Mouse (Mus musculus): Measurements from ENCODE around the gene Adamts9. TPM values are rescaled to one million over a fixed set of nuclear protein-coding genes. Genes with fewer than 3 reads are reported as not detected.

Adamts9 gene
- polyA plus RNA-seq, 1 experiment from 2014 or later = 4.9 TPM

DNA sequence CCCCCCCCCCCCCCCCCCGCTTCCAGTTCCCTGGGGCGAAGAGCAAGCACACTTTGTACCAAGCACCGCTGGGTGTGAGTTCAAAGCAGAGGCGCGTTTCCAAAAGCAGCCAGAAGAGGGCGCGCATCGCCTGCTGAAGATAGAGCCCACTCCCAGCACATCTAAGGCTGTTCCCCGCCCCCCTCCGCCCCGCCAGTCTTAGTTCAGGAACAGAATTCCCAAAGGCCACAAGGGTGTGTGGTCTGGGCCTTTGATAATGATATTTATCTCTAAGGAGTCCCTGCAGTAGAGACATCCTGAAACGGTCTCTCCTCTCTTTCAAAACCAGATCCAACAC, 155.9 kb downstream of the Adamts9 start:
- 1% methylated on average over 11 of the region's 12 CpGs for WGBS
- Histone ChIP-seq H3K27me3 (ENCODE audit: control insufficient read depth, insufficient read depth, low read length) (no peaks in the 10 kb centered on the region), H3K4me2 (ENCODE audit: low read depth, low read length) (peak overlapping the region; percentile 53), H3K9ac (replicated peaks; ENCODE audit: low read length) (peak overlapping the region; percentile 32; the same call in 1 of the 2 replicates), H3K27ac (replicated peaks; ENCODE audit: low read depth, low read length) (no peak overlapping the region), H3K4me3 (ENCODE audit: low read depth, low read length) (peak overlapping the region; percentile 24), H3K36me3 (replicated peaks; ENCODE audit: control insufficient read depth, insufficient read depth, low read depth, low read length) (no peaks in the 10 kb centered on the region), H3K9me3 (replicated peaks; ENCODE audit: control insufficient read depth, low read length) (no peaks in the 10 kb centered on the region), H3K4me1 (ENCODE audit: control insufficient read depth, insufficient read depth, low read length) (no peaks in the 10 kb centered on the region)
- ATAC-seq (replicated peaks; ENCODE audit: insufficient number of reproducible peaks, low FRiP score, low TSS enrichment, low read depth) (peak; percentile 72), DNase-seq (ENCODE audit: low spot score) (peak; percentile 96)

DNA sequence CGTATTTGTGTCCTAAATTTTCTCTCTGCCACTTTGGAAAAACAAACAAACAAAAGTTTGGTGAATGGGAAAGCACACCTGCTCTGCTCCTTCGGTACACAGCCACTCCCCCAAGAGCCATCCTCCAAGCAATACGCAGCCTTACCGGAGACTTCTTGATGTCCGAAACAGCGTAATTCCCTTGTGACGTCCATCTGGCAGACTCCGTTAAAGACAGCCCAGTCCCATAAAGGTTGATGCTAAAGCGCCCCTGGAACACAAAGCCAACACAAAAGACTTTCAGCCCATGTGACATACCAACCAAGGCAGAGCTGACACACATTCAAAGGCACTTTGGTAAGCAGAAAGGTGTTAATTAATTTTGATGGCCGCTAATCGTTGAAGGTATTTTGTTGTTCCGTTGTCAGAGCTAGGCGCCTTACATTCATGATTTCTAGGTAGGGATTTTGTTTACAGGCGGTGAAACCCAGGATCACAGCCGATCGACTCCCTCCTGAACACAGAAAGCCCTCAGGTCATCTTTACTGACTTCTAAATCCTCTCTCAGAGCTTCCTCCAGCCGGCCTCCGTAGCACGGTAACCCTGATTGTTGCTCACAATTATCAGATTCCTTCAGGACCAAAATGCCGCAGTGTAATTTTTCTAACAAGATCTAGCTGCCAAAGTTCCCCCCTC, 156.5 kb downstream of the Adamts9 start:
- no peaks in the 10 kb centered on the region for H3K36me3 ChIP-seq (replicated peaks; ENCODE audit: control insufficient read depth, insufficient read depth, low read depth, low read length)
- H3K4me1 ChIP-seq (ENCODE audit: control insufficient read depth, insufficient read depth, low read length) = no peaks in the 10 kb centered on the region
- ATAC-seq (replicated peaks; ENCODE audit: insufficient number of reproducible peaks, low FRiP score, low TSS enrichment, low read depth) = 0 out of 2 replicates have a peak, but pooled peaks have one; percentile 47
- H3K9ac ChIP-seq (replicated peaks; ENCODE audit: low read length) = peak overlapping the region; percentile 32; the same call in 1 of the 2 replicates
- no peaks in the 10 kb centered on the region for H3K9me3 ChIP-seq (replicated peaks; ENCODE audit: control insufficient read depth, low read length)
- H3K27ac ChIP-seq (replicated peaks; ENCODE audit: low read depth, low read length) = no peak overlapping the region
- peak overlapping the region; percentile 53 for H3K4me2 ChIP-seq (ENCODE audit: low read depth, low read length)
- 4% methylated on average over 20 of the region's 20 CpGs for WGBS
- DNase-seq (ENCODE audit: low spot score) = peak; percentile 26
- peak overlapping the region; percentile 24 for H3K4me3 ChIP-seq (ENCODE audit: low read depth, low read length)
- H3K27me3 ChIP-seq (ENCODE audit: control insufficient read depth, insufficient read depth, low read length) = no peaks in the 10 kb centered on the region

DNA sequence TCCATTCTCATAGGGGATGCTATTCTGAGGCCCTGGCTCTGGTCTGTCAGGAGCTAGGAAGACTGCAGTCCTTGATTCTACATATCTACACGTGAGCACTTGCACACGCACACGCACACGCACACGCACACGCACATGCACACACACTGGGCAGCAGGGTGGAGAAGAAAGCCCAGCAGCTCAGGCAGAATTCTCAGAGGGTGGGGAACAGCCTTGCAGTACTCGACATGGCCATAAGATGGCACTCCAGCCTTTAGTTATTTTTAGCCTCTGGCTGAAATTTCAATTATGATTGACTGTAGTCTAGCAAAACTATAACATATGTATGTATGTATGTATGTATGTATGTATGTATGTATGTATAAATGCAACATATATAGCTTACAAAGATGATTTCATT, 158.5 kb downstream of the Adamts9 start:
- Histone ChIP-seq H3K4me2 (ENCODE audit: low read depth, low read length) (no peak overlapping the region), H3K9ac (replicated peaks; ENCODE audit: low read length) (no peak overlapping the region), H3K4me1 (ENCODE audit: control insufficient read depth, insufficient read depth, low read length) (no peaks in the 10 kb centered on the region), H3K9me3 (replicated peaks; ENCODE audit: control insufficient read depth, low read length) (no peaks in the 10 kb centered on the region), H3K27ac (replicated peaks; ENCODE audit: low read depth, low read length) (no peak overlapping the region), H3K36me3 (replicated peaks; ENCODE audit: control insufficient read depth, insufficient read depth, low read depth, low read length) (no peaks in the 10 kb centered on the region), H3K27me3 (ENCODE audit: control insufficient read depth, insufficient read depth, low read length) (no peaks in the 10 kb centered on the region), H3K4me3 (ENCODE audit: low read depth, low read length) (no peak overlapping the region)
- ATAC-seq (replicated peaks; ENCODE audit: insufficient number of reproducible peaks, low FRiP score, low TSS enrichment, low read depth) (no peak), DNase-seq (ENCODE audit: low spot score) (peak; percentile 87)
- WGBS = 9% methylated on average over 7 of the region's 7 CpGs

DNA sequence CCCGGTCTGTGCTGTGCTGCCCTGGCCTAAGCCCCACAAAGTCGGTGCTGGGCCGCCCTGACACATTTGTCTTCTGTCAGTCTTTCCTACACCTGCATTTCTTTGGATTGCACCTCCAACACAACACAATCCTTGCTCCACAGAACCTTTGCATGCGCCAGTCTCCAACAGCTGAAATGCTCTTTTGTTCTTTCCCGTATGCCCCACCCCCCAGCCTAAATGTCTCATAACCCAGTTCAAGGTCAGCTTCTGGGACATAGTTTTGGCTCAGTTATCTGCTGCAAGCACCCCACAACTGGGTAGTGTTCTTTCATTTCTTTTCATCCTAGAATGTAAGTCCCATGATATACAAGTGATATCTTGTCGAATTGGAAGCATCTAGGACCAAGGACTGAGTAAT, 161.8 kb downstream of the Adamts9 start:
- Histone ChIP-seq H3K36me3 (replicated peaks; ENCODE audit: control insufficient read depth, insufficient read depth, low read depth, low read length) (no peaks in the 10 kb centered on the region), H3K9me3 (replicated peaks; ENCODE audit: control insufficient read depth, low read length) (no peaks in the 10 kb centered on the region), H3K27ac (replicated peaks; ENCODE audit: low read depth, low read length) (no peak overlapping the region), H3K27me3 (ENCODE audit: control insufficient read depth, insufficient read depth, low read length) (no peaks in the 10 kb centered on the region), H3K4me1 (ENCODE audit: control insufficient read depth, insufficient read depth, low read length) (no peaks in the 10 kb centered on the region), H3K9ac (replicated peaks; ENCODE audit: low read length) (no peak overlapping the region), H3K4me3 (ENCODE audit: low read depth, low read length) (no peak overlapping the region), H3K4me2 (ENCODE audit: low read depth, low read length) (no peak overlapping the region)
- no peak for ATAC-seq (replicated peaks; ENCODE audit: insufficient number of reproducible peaks, low FRiP score, low TSS enrichment, low read depth)
- 83% methylated on average over 6 of the region's 6 CpGs for WGBS
- no peak for DNase-seq (ENCODE audit: low spot score)

DNA sequence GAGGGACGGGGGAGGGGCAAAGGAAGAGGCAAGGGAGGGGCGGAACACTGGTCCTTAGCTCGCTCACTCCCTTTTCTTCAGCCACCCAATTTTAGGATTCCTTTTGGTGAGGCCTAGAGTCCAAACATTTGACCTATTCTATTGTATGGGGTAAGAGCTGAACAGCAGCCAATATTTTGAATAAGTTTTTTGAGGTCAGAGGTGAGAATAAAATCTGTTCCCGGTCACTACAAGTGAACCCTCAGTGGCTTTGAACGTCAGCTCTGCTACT, 163.4 kb downstream of the Adamts9 start:
- no peak overlapping the region for H3K4me2 ChIP-seq (ENCODE audit: low read depth, low read length)
- no peak overlapping the region for H3K27ac ChIP-seq (replicated peaks; ENCODE audit: low read depth, low read length)
- no peak overlapping the region for H3K4me3 ChIP-seq (ENCODE audit: low read depth, low read length)
- H3K9me3 ChIP-seq (replicated peaks; ENCODE audit: control insufficient read depth, low read length) = no peaks in the 10 kb centered on the region
- DNase-seq (ENCODE audit: low spot score) = no peak
- WGBS = 37% methylated on average over 5 of the region's 5 CpGs
- no peaks in the 10 kb centered on the region for H3K27me3 ChIP-seq (ENCODE audit: control insufficient read depth, insufficient read depth, low read length)
- ATAC-seq (replicated peaks; ENCODE audit: insufficient number of reproducible peaks, low FRiP score, low TSS enrichment, low read depth) = no peak
- no peaks in the 10 kb centered on the region for H3K4me1 ChIP-seq (ENCODE audit: control insufficient read depth, insufficient read depth, low read length)
- no peaks in the 10 kb centered on the region for H3K36me3 ChIP-seq (replicated peaks; ENCODE audit: control insufficient read depth, insufficient read depth, low read depth, low read length)
- no peak overlapping the region for H3K9ac ChIP-seq (replicated peaks; ENCODE audit: low read length)

DNA sequence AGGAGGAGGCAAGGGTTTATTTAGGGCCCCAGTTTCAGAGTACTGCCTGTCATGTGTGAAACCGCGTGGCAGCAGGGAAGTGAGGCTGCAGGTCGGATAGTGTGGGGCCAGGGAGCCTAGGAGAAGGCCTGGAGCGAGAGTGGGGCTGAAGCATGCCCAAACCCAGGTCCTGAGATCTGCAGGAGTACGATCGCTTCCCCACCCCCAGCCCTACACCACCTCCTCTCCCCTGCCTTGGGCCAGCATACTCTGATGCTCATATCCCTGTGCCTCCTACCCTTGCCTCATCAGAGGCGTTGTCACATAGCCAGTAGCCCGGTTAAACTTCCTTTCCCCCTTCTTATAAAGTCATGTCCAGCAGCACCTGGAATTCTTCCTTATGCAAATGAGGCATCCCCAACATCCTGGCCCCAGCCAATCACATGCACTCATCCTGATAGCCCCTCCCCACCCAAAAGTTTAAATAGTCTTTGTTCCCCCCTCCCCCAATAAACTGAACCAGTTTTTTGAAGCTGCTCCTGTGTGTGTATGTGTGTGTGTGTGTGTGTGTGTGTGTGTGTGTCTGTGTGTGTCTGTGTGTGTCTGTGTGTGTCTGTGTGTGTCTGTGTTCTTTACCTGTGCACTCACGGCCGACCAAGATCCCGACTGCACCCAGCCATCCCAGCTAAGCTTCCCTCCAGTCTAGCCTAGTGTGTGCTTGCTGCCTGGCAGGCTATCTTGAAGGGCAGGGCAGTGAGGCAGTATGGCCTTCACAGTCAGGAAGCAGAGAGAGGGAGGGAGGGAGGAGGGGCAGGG, 164.0 kb downstream of the Adamts9 start:
- Histone ChIP-seq H3K27me3 (ENCODE audit: control insufficient read depth, insufficient read depth, low read length) (no peaks in the 10 kb centered on the region), H3K9ac (replicated peaks; ENCODE audit: low read length) (no peak overlapping the region), H3K36me3 (replicated peaks; ENCODE audit: control insufficient read depth, insufficient read depth, low read depth, low read length) (no peaks in the 10 kb centered on the region), H3K27ac (replicated peaks; ENCODE audit: low read depth, low read length) (no peak overlapping the region), H3K4me3 (ENCODE audit: low read depth, low read length) (no peak overlapping the region), H3K4me1 (ENCODE audit: control insufficient read depth, insufficient read depth, low read length) (no peaks in the 10 kb centered on the region), H3K9me3 (replicated peaks; ENCODE audit: control insufficient read depth, low read length) (no peaks in the 10 kb centered on the region), H3K4me2 (ENCODE audit: low read depth, low read length) (no peak overlapping the region)
- WGBS = 81% methylated on average over 11 of the region's 11 CpGs
- ATAC-seq (replicated peaks; ENCODE audit: insufficient number of reproducible peaks, low FRiP score, low TSS enrichment, low read depth) = peak; percentile 61; the same call in 1 of the 2 replicates
- DNase-seq (ENCODE audit: low spot score) = no peak

DNA sequence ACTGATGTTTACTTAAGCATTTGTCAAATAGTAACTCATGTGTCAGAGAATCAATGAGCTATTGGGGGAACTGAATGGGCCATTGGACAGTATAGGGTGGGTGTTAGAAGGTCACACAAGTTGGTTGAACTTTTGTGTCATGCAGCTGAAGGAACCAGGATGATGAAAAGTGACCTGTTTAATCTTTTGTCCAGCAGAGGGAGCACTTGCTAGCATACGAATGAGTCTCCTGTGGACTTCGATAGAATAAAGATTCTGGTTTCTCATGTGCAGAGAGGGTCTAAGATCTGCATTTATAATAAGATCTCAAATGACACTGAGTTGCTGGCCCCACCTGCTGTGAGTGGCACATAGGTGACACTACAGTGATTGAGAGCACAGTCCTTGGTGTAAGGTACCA, 166.9 kb downstream of the Adamts9 start:
- H3K27ac ChIP-seq (replicated peaks; ENCODE audit: low read depth, low read length) = no peak overlapping the region
- WGBS = 31% methylated on average over 2 of the region's 2 CpGs
- no peaks in the 10 kb centered on the region for H3K36me3 ChIP-seq (replicated peaks; ENCODE audit: control insufficient read depth, insufficient read depth, low read depth, low read length)
- H3K27me3 ChIP-seq (ENCODE audit: control insufficient read depth, insufficient read depth, low read length) = no peaks in the 10 kb centered on the region
- DNase-seq (ENCODE audit: low spot score) (peak; percentile 86), ATAC-seq (replicated peaks; ENCODE audit: insufficient number of reproducible peaks, low FRiP score, low TSS enrichment, low read depth) (no peak)
- no peak overlapping the region for H3K4me3 ChIP-seq (ENCODE audit: low read depth, low read length)
- H3K9ac ChIP-seq (replicated peaks; ENCODE audit: low read length) = no peak overlapping the region
- no peaks in the 10 kb centered on the region for H3K4me1 ChIP-seq (ENCODE audit: control insufficient read depth, insufficient read depth, low read length)
- H3K4me2 ChIP-seq (ENCODE audit: low read depth, low read length) = no peak overlapping the region
- no peaks in the 10 kb centered on the region for H3K9me3 ChIP-seq (replicated peaks; ENCODE audit: control insufficient read depth, low read length)

DNA sequence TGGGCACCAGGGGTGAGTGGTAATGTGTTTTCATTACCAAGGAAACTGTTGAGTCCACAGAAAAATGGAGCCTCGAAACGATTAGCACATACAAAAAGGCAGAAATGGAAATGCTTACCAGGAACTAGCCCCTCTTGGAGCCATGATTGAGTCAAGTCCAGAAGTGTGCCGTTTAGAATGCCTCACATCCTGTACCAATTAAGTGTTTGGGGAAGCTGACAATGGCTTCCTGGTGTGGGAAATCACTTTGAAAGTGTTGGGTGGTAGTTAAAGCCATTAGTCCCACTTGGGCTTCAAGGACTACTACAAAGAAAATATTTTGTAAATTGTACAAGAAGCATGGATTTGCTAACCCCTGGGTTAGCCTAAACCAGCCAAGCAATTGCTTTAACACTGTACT, 180.9 kb downstream of the Adamts9 start:
- Histone ChIP-seq H3K9ac (replicated peaks; ENCODE audit: low read length) (no peak overlapping the region), H3K4me2 (ENCODE audit: low read depth, low read length) (no peak overlapping the region), H3K4me3 (ENCODE audit: low read depth, low read length) (no peak overlapping the region), H3K4me1 (ENCODE audit: control insufficient read depth, insufficient read depth, low read length) (no peaks in the 10 kb centered on the region; the same call in 1 of the 2 replicates), H3K36me3 (replicated peaks; ENCODE audit: control insufficient read depth, insufficient read depth, low read depth, low read length) (no peaks in the 10 kb centered on the region), H3K27ac (replicated peaks; ENCODE audit: low read depth, low read length) (no peak overlapping the region), H3K27me3 (ENCODE audit: control insufficient read depth, insufficient read depth, low read length) (no peaks in the 10 kb centered on the region), H3K9me3 (replicated peaks; ENCODE audit: control insufficient read depth, low read length) (no peaks in the 10 kb centered on the region)
- WGBS = 45% methylated on average over 3 of the region's 3 CpGs
- DNase-seq (ENCODE audit: low spot score) (peak; percentile 11), ATAC-seq (replicated peaks; ENCODE audit: insufficient number of reproducible peaks, low FRiP score, low TSS enrichment, low read depth) (no peak)
